In the genomic region with DNA sequence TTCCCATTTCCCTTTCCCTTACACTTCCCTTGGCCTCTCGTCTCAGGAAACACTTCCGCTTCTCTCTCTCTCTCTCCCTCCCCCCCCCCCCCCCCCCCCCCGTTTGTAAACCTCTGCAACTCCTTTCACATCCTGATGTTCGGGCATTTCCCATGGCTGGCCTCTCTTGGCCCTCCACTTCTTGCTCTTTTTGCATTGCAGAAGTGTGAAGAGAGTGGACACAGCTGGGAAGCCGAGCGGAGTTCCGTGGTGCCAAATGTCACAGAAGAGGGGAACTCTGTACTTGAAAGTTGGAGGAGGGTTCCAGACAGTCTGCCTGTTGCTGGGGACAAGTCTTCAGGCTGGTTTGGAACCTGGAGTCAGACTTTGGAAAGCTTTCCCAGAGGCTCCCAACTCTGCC, we compare ENCODE assay signal across 21 mouse cellular contexts.
DNase-seq lines count a peak whose midpoint lies in the region; ATAC-seq lines count a peak whose summit lies in the region.
"Had no signal": no experiment of that assay in that cellular context is flagged by ENCODE, and none has a peak within 500 bp of the region (broad histone marks: within the 10 kb centered on the region; RNA-seq: fewer than 3 reads in every experiment).

No protein-coding gene starts in this region.

- 50% methylated on average over 7 of the region's 7 CpGs for WGBS in heart, embryonic 10.5 days
- 57% methylated on average over 5 of the region's 7 CpGs for WGBS in liver, embryonic 12.5 days (ENCODE audit: insufficient replicate concordance)
- WGBS in lung, embryonic 16.5 days, result 18% methylated on average over 7 of the region's 7 CpGs

- peak overlapping the region; percentile 56 for H3K27ac ChIP-seq in heart, embryonic 10.5 days
- H3K27ac ChIP-seq in liver, embryonic 12.5 days, result no peak overlapping the region
- peak overlapping the region; percentile 48 for H3K27ac ChIP-seq in lung, embryonic 16.5 days (ENCODE audit: low read length)
- H3K27ac ChIP-seq: stomach, embryonic 15.5 days had no signal

- H3K27me3 ChIP-seq in heart, embryonic 10.5 days (ENCODE audit: insufficient read depth, poor library complexity, severe bottlenecking), result no peaks in the 10 kb centered on the region
- H3K27me3 ChIP-seq in liver, embryonic 12.5 days (replicated peaks), result no peaks in the 10 kb centered on the region
- H3K27me3 ChIP-seq in lung, embryonic 16.5 days (ENCODE audit: control insufficient read depth, insufficient read depth, low read depth, low read length), result no peaks in the 10 kb centered on the region
- H3K27me3 ChIP-seq: Patski; stomach, embryonic 15.5 days had no signal

- H3K9ac ChIP-seq in liver, embryonic 12.5 days, result no peak overlapping the region
- no peak overlapping the region for H3K9ac ChIP-seq in lung, embryonic 16.5 days (ENCODE audit: low read length)
- H3K9ac ChIP-seq: stomach, embryonic 15.5 days had no signal

- H3K4me1 ChIP-seq in heart, embryonic 10.5 days, result peaks cover 43% of the 10 kb centered on the region
- peaks cover 20% of the 10 kb centered on the region for H3K4me1 ChIP-seq in liver, embryonic 12.5 days
- peaks cover 19% of the 10 kb centered on the region for H3K4me1 ChIP-seq in lung, embryonic 16.5 days (replicated peaks; ENCODE audit: control insufficient read depth, insufficient read depth, low read length)
- H3K4me1 ChIP-seq: stomach, embryonic 15.5 days had no signal

- intact Hi-C loops in heart, postnatal 25 days (cut with DNase I), result no loop called here

- H3K4me2 ChIP-seq in liver, embryonic 12.5 days, result no peak overlapping the region
- H3K4me2 ChIP-seq in lung, embryonic 16.5 days (ENCODE audit: low read depth, low read length), result no peak overlapping the region
- H3K4me2 ChIP-seq: liver, embryonic 11.5 days; stomach, embryonic 15.5 days had no signal

- no peak for DNase-seq in heart, embryonic 10.5 days (ENCODE audit: low spot score)
- DNase-seq in heart, postnatal 25 days (ENCODE audit: low spot score), result no peak
- peak; percentile 6 for DNase-seq in liver
- no peak for DNase-seq in urinary bladder, postnatal 4 days (ENCODE audit: low spot score in 2 of 2)
- DNase-seq: adrenal gland, postnatal 25 days; cerebellum, adult 18-20 months; kidney, adult 9 months; left cerebral cortex, postnatal 4 days; spleen, adult 18-20 months; thymus, adult 2 months had no signal

- no peak overlapping the region for H3K4me3 ChIP-seq in heart, embryonic 10.5 days
- no peak overlapping the region for H3K4me3 ChIP-seq in liver, embryonic 12.5 days
- H3K4me3 ChIP-seq in lung, embryonic 16.5 days (ENCODE audit: low read length), result no peak overlapping the region
- H3K4me3 ChIP-seq: erythroblast, embryonic 14.5 days; stomach, embryonic 15.5 days had no signal

- H3K36me3 ChIP-seq in heart, embryonic 10.5 days, result no peaks in the 10 kb centered on the region
- H3K36me3 ChIP-seq in liver, embryonic 12.5 days, result no peaks in the 10 kb centered on the region
- no peaks in the 10 kb centered on the region for H3K36me3 ChIP-seq in lung, embryonic 16.5 days (ENCODE audit: control insufficient read depth, insufficient read depth, low read length)
- H3K36me3 ChIP-seq: stomach, embryonic 15.5 days had no signal

- no peak for ATAC-seq in liver, embryonic 12.5 days
- ATAC-seq in lung, embryonic 16.5 days (ENCODE audit: low read depth), result peak; percentile 85
- ATAC-seq in monocyte, adult 5-6 weeks (replicated peaks; ENCODE audit: insufficient number of reproducible peaks, low FRiP score, low TSS enrichment, poor library complexity, severe bottlenecking), result peak; percentile 53
- no peak for ATAC-seq in activated CD4-positive, CD25-positive, alpha-beta regulatory T cell, adult 4 months
- ATAC-seq: forebrain, embryonic 16.5 days; hindbrain, embryonic 16.5 days; midbrain, embryonic 16.5 days; Patski had no signal

- no peaks in the 10 kb centered on the region for H3K9me3 ChIP-seq in heart, embryonic 10.5 days
- no peaks in the 10 kb centered on the region for H3K9me3 ChIP-seq in liver, embryonic 12.5 days (replicated peaks)
- H3K9me3 ChIP-seq in lung, embryonic 16.5 days (ENCODE audit: control insufficient read depth, low read length), result no peaks in the 10 kb centered on the region
- H3K9me3 ChIP-seq: stomach, embryonic 15.5 days had no signal

Comparison
In these comparisons a context has a peak if more than half of its experiments do, and no peak if none do; other contexts are left out.
1. ATAC-seq: peak in lung, embryonic 16.5 days (single experiment) and monocyte, adult 5-6 weeks (single experiment); none in liver, embryonic 12.5 days (single experiment) and activated CD4-positive, CD25-positive, alpha-beta regulatory T cell, adult 4 months (single experiment).